Mouse (Mus musculus) small intestine, adult 2 months (tissue): ENCODE data around the gene Tnr.

Experiments used
- CTCF ChIP-seq: fragments of 200-500 bp; IDR thresholded peaks from 2 replicates; pipeline ENCODE4 v1.5.1; 2012; ENCODE audit warnings: low read depth, mild to moderate bottlenecking, control low read depth, inconsistent platforms, low read length, moderate library complexity, mixed read lengths; ENCODE audit not compliant: insufficient replicate concordance, insufficient read length; ENCODE audit errors: extremely low read depth
- POLR2A ChIP-seq: fragments of 200-500 bp; IDR thresholded peaks from 2 replicates; pipeline ENCODE4 v1.6.1; 2012; ENCODE audit warnings: low read depth, mild to moderate bottlenecking, control low read depth, inconsistent platforms, low read length, moderate library complexity

- TF ChIP-seq POLR2A (no peak), CTCF (no peak)
These were observed 52.7 kb downstream of the Tnr start for GRCm38 (mm10) chr1:159576246-159576645.
